Mouse (Mus musculus) C2C12 (cell line): ENCODE data around the gene Sys1. TPM values are rescaled to one million over a fixed set of nuclear protein-coding genes. Genes with fewer than 3 reads are reported as not detected.

Source experiments
- H3K27me3 ChIP-seq: one replicate; pipeline ENCODE4 v1.6.1; 2011; ENCODE audit not compliant: control insufficient read depth, insufficient read depth, insufficient read length
- H3K36me3 ChIP-seq: one replicate; pipeline ENCODE4 v1.6.1; 2011; ENCODE audit not compliant: control insufficient read depth, insufficient read depth
- H3K4me3 ChIP-seq: one replicate; pipeline ENCODE4 v1.5.1; 2011; ENCODE audit warnings: mild to moderate bottlenecking, control low read depth; ENCODE audit not compliant: poor library complexity, insufficient read depth, severe bottlenecking
- H3K79me2 ChIP-seq: one replicate; pipeline ENCODE4 v1.6.1; 2011; ENCODE audit not compliant: control insufficient read depth, insufficient read depth
- H3K79me3 ChIP-seq: one replicate; pipeline ENCODE4 v1.6.1; 2011; ENCODE audit warnings: low read depth, control low read depth
- H3ac ChIP-seq: one replicate; pipeline ENCODE3; 2011; ENCODE audit warnings: low read depth; ENCODE audit not compliant: control insufficient read depth, insufficient read length
- CEBPB ChIP-seq: IDR thresholded peaks from one replicate; pipeline ENCODE4 v1.6.1; 2011; ENCODE audit warnings: low read depth, mild to moderate bottlenecking, control low read depth, moderate library complexity
- CTCF ChIP-seq: IDR thresholded peaks from one replicate; pipeline ENCODE4 v1.5.1; 2011; ENCODE audit not compliant: control insufficient read depth, insufficient read depth, insufficient read length
- FOSL1 ChIP-seq: IDR thresholded peaks from one replicate; pipeline ENCODE4 v1.8.0; 2011; ENCODE audit warnings: mild to moderate bottlenecking, low read length; ENCODE audit not compliant: poor library complexity, insufficient read depth, severe bottlenecking
- MAX ChIP-seq: IDR thresholded peaks from one replicate; pipeline ENCODE4 v1.6.1; 2011; ENCODE audit warnings: mild to moderate bottlenecking, control low read depth
- MYOD1 ChIP-seq: IDR thresholded peaks from one replicate; pipeline ENCODE4 v1.6.1; 2011; ENCODE audit warnings: low read depth; ENCODE audit not compliant: control insufficient read depth, insufficient read length
- MYOG ChIP-seq: IDR thresholded peaks from one replicate; pipeline ENCODE4 v1.6.1; 2011; ENCODE audit not compliant: control insufficient read depth, insufficient read length; ENCODE audit errors: extremely low read depth
- USF1 ChIP-seq: IDR thresholded peaks from one replicate; pipeline ENCODE4 v1.6.1; 2011; ENCODE audit warnings: low read depth, mild to moderate bottlenecking, control low read depth, moderate library complexity
- polyA plus RNA-seq: library from polyadenylated mRNA; unstranded; fragments of >200 nt; fragmentation: generic; extraction: Trizol; gene quantifications from one replicate; pipeline ENCODE4 v1.2.1, GENCODE M21; 2012; ENCODE audit warnings: missing spikeins

Gene Sys1
- polyA plus RNA-seq, 1 experiment, result 49.6 TPM

DNA sequence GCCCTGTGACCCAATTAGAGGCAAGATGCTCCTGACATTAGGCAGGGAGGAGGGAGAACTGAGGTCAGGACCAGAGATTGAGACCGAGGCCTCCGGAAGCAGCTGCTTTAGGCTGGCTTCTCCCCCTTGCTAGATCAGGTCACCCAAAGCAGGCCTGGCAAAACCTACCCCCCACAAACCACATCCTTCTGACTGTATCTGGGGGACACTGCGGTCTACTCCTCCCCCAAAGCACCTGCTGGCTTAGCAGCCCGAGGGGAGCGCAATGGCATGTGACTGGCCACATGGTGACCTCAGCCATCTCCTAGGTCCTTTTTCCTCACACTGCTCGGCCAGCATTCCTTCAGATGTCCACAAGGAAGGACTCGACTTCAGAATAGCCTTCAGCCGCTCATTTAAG is 15.6 kb upstream of the Sys1 start:
- Histone ChIP-seq H3K36me3 (peaks cover 4% of the 10 kb centered on the region), H3K79me2 (peaks cover 69% of the 10 kb centered on the region), H3K79me3 (peaks cover 64% of the 10 kb centered on the region), H3K4me3 (peak overlapping the region; percentile 94), H3K27me3 (no peaks in the 10 kb centered on the region), H3ac (peak overlapping the region; percentile 78)
- TF ChIP-seq MAX, result peak; percentile 96
- TF ChIP-seq FOSL1, result peak; percentile 39
- no peak for TF ChIP-seq CEBPB
- TF ChIP-seq MYOG, result no peak
- no peak for TF ChIP-seq CTCF
- TF ChIP-seq MYOD1, result peak; percentile 98
- peak; percentile 89 for TF ChIP-seq USF1

DNA sequence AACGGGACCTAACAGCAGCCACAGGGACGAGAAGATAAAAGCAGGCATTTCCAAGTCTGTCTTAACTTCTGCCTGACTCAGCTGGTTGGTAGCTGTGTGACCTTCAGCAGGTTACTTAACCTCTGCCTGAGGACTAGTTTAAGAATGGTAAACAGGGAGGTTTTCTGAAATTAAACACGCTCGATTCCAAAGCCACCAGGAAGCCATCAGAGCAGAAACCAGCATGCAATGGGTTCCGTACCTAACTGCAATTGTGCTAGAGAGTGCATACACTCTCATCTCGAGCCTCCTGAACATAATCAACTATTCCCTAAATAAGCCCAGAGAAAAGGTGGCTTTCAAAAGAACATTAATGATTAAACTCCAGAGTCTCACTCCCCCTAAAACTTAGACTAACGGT is 15.0 kb upstream of the Sys1 start:
- no peak for TF ChIP-seq MYOG
- TF ChIP-seq CEBPB, result no peak
- no peak for TF ChIP-seq FOSL1
- Histone ChIP-seq H3K79me3 (peaks cover 58% of the 10 kb centered on the region), H3K27me3 (no peaks in the 10 kb centered on the region), H3K36me3 (peaks cover 4% of the 10 kb centered on the region), H3K79me2 (peaks cover 63% of the 10 kb centered on the region), H3K4me3 (peak overlapping the region; percentile 94), H3ac (peak overlapping the region; percentile 78)

GRCm38 (mm10) chr2:164442315-164443050 is 14.3 kb upstream of the Sys1 start:
- peak overlapping the region; percentile 94 for H3K4me3 ChIP-seq
- H3ac ChIP-seq, result peak overlapping the region; percentile 78
- peaks cover 51% of the 10 kb centered on the region for H3K79me3 ChIP-seq
- peaks cover 56% of the 10 kb centered on the region for H3K79me2 ChIP-seq
- H3K27me3 ChIP-seq, result no peaks in the 10 kb centered on the region
- TF ChIP-seq CTCF (no peak), CEBPB (no peak), MYOG (no peak), MAX (no peak), MYOD1 (no peak), USF1 (no peak), FOSL1 (no peak)
- H3K36me3 ChIP-seq, result peaks cover 4% of the 10 kb centered on the region

DNA sequence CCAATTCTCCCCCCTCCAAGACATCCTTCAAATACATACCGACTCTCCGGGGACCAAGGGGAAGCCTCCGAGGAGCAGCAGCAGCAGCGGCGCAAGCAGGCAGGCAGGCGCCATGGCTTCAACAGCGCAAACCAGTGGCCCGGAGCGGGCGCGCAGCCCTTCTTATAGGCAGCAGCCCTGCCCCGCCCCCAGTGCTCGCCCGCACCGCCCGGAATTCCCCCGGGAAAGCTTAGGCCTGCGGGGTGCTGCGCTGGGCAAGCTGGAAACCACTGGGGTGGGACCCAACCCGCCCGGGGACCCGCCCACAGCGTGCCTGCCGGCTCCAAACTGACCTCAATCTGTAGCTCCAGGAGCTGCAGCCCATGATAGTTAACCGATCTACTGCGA is 13.7 kb upstream of the Sys1 start:
- Histone ChIP-seq H3K79me3 (peaks cover 45% of the 10 kb centered on the region), H3K27me3 (no peaks in the 10 kb centered on the region), H3K36me3 (peaks cover 4% of the 10 kb centered on the region), H3K4me3 (peak overlapping the region; percentile 94), H3K79me2 (peaks cover 50% of the 10 kb centered on the region), H3ac (peak overlapping the region; percentile 78)
- TF ChIP-seq MAX, result peak; percentile 33
- no peak for TF ChIP-seq CTCF

DNA sequence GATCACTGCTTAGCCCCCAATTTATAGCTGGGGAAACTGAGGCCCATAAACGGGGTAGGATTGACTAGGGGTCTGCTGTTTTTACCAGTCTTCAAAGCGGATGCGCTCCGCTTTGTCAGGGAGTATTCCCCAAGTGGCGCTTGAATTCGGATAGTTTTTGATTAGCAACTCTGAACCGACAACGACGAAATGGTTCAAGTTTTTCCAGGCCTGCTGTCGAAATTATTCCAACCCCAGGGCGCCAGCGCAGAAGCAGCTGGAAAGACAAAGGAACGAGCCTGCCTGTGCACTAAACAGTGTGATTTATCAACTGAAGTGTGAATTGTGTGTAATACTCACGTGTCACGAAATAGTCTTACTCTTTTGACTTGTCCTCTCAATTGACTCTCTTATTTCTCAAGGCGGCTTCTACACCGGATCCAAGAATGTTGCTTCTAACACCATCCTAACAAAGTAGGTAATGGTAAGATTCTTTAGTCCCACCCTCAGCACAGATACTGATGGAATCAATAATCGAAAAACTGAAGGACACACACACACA is 13.2 kb upstream of the Sys1 start, which contains the start of gene Sdc4:
TSS of gene Sdc4 (minus strand) at position 428 of the 541 bp plus-strand sequence.
- H3K27me3 ChIP-seq, result no peaks in the 10 kb centered on the region
- H3K79me2 ChIP-seq, result peaks cover 45% of the 10 kb centered on the region
- H3K36me3 ChIP-seq, result peaks cover 4% of the 10 kb centered on the region
- H3K79me3 ChIP-seq, result peaks cover 40% of the 10 kb centered on the region
- H3K4me3 ChIP-seq, result peak within 1 kb of the TSS; percentile 94
- peak within 1 kb of the TSS; percentile 78 for H3ac ChIP-seq
- no peak for TF ChIP-seq CEBPB

DNA sequence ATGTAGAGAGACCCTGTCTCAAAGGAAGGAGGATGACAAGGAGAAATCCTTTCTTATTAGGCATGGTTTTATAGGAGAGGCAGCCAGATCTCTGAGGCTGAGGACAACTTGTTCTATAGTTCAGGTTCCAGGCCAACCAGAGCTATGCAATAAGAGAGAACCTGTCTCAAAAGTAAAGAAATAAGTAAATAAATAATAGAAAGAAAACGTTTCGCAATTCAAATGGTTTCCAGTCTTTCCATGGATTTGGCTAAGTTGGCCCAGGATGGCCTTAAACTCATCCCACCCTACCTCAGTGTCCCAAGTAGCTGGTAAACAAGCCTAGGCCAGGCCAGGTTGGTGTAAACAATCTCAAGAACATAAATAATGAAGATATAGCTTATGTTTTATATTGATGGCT is 12.1 kb upstream of the Sys1 start:
- H3K27me3 ChIP-seq, result no peaks in the 10 kb centered on the region
- peaks cover 33% of the 10 kb centered on the region for H3K79me2 ChIP-seq
- H3K36me3 ChIP-seq, result peaks cover 4% of the 10 kb centered on the region
- H3K4me3 ChIP-seq, result no peak overlapping the region
- peaks cover 30% of the 10 kb centered on the region for H3K79me3 ChIP-seq
- no peak for TF ChIP-seq CTCF
- TF ChIP-seq MYOD1, result no peak
- peak; percentile 1 for TF ChIP-seq CEBPB
- TF ChIP-seq MAX, result no peak
- TF ChIP-seq USF1, result no peak
- H3ac ChIP-seq, result no peak overlapping the region
